Mouse (Mus musculus) kidney, adult 2 months (tissue): ENCODE results near the gene Shank2.

Experiments used
- CTCF ChIP-seq: fragments of 200-500 bp; conservative IDR thresholded peaks from 2 replicates; pipeline ENCODE4 v1.5.1; 2011; ENCODE audit warnings: low read depth, mild to moderate bottlenecking, control low read depth, low read length, moderate library complexity, mixed read lengths; ENCODE audit not compliant: insufficient read depth, insufficient read length
- POLR2A ChIP-seq: fragments of 200-500 bp; IDR thresholded peaks from one replicate; pipeline ENCODE4 v1.6.1; 2011; ENCODE audit warnings: low read depth, low read length, control low read depth

DNA sequence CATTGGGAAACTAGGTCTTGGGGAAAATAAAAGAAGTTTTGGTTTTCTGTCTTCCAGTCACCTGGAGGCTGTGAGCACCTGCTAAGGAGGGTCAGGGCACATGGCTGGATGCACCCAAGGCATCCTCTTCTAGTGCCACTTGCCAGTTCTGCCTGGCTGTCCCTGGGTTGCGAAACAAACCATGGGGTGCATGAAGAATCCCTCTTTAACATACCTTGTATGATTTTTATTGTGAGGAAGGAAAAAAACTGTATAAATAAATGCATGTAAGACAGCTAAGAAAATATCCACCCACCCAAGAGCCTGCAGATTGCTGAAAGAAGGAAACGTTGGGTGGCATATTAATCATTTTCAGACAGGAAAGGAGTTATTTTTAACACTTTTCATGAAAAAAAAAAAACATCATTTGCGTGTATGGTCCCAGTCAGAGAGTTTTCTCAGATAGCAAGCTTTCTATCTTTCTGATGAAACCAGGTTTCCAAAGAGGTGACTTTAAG, 174.6 kb downstream of the Shank2 start:
- no peak for TF ChIP-seq CTCF
- no peak for TF ChIP-seq POLR2A
